Mouse (Mus musculus) ES-E14 (cell line): Measurements from ENCODE around the gene Eps15l1. TPM values are rescaled to one million over a fixed set of nuclear protein-coding genes. Genes with fewer than 3 reads are reported as not detected.

ENCODE experiments used
- DNase-seq: peaks from one replicate; pipeline ENCODE4 v3.0.0-alpha.2; 2013; ENCODE audit warnings: low read depth, low spot score
- H3K27ac ChIP-seq: 2 replicates; pipeline ENCODE4 v1.5.1; 2012; ENCODE audit warnings: low read depth, mild to moderate bottlenecking, low read length, moderate library complexity, mixed read lengths; ENCODE audit not compliant: poor library complexity, insufficient read depth, severe bottlenecking
- H3K36me3 ChIP-seq: 2 replicates; pipeline ENCODE4 v1.6.1; 2012; ENCODE audit warnings: mild to moderate bottlenecking, low read length, moderate library complexity, mixed read lengths; ENCODE audit not compliant: control insufficient read depth, poor library complexity, insufficient read depth, severe bottlenecking
- H3K4me1 ChIP-seq, 2 experiments: fragments of 150-350 bp in 1 of 2; sonication (generic) in 1 of 2; 2 replicates each; pipeline ENCODE4 v1.6.1; 2012; ENCODE audit warnings: low read length in 2 of 2, mild to moderate bottlenecking in 1 of 2, mixed read lengths in 1 of 2; ENCODE audit not compliant: control insufficient read depth in 2 of 2, insufficient read depth in 2 of 2, poor library complexity in 1 of 2
- H3K4me3 ChIP-seq, 2 experiments: fragments of 150-350 bp in 1 of 2; sonication (generic) in 1 of 2; 2 replicates each; pipeline ENCODE4 v1.5.1; 2012; ENCODE audit warnings: low read length in 2 of 2, low read depth in 1 of 2, mild to moderate bottlenecking in 1 of 2, mixed read lengths in 1 of 2; ENCODE audit not compliant: insufficient read depth in 1 of 2, poor library complexity in 1 of 2, severe bottlenecking in 1 of 2
- H3K9ac ChIP-seq: 2 replicates; pipeline ENCODE4 v1.6.1; 2012; ENCODE audit warnings: low read depth, mild to moderate bottlenecking, low read length, mixed read lengths; ENCODE audit not compliant: poor library complexity, insufficient read depth, severe bottlenecking
- H3K9me3 ChIP-seq: fragments of 150-350 bp; sonication (generic); 2 replicates; pipeline ENCODE4 v1.6.1; 2012; ENCODE audit warnings: low read depth, mild to moderate bottlenecking, low read length; ENCODE audit not compliant: control insufficient read depth, insufficient read depth
- CHD2 ChIP-seq: IDR thresholded peaks from 2 replicates; pipeline ENCODE4 v1.6.1; 2014; ENCODE audit warnings: mild to moderate bottlenecking, low read depth, low read length, inconsistent platforms
- HCFC1 ChIP-seq: IDR thresholded peaks from 2 replicates; pipeline ENCODE4 v1.6.1; 2012; ENCODE audit warnings: low read length, inconsistent platforms, borderline replicate concordance; ENCODE audit not compliant: insufficient read depth
- MAFK ChIP-seq: IDR thresholded peaks from 2 replicates; pipeline ENCODE4 v1.6.1; 2014; ENCODE audit warnings: mild to moderate bottlenecking, low read depth, low read length, inconsistent platforms; ENCODE audit not compliant: insufficient read depth
- ZC3H11A ChIP-seq: IDR thresholded peaks from 2 replicates; pipeline ENCODE4 v1.6.1; 2012; ENCODE audit warnings: low read depth, mild to moderate bottlenecking, inconsistent platforms, low read length, borderline replicate concordance
- ZNF384 ChIP-seq: IDR thresholded peaks from 2 replicates; pipeline ENCODE4 v1.6.1; 2012; ENCODE audit warnings: low read depth, low read length, inconsistent platforms
- in situ Hi-C, 2 experiments: fragments of 600-800 bp; cut with MboI; formaldehyde crosslinking; loops; one replicate each; pipeline ENCODE4 v1.15.1; 2025; ENCODE audit warnings: low sequenced_read_pairs in 2 of 2, inconsistent platforms in 1 of 2; ENCODE audit not compliant: unreplicated experiment in 2 of 2
- total RNA-seq: library from RNA; depleted of rRNA; stranded (reverse); fragments of 300-350 nt; gene quantifications from 2 replicates; pipeline ENCODE4 v1.2.3, GENCODE M21; 2012

Gene Eps15l1
- total RNA-seq, 1 experiment, result 41.7 TPM

DNA sequence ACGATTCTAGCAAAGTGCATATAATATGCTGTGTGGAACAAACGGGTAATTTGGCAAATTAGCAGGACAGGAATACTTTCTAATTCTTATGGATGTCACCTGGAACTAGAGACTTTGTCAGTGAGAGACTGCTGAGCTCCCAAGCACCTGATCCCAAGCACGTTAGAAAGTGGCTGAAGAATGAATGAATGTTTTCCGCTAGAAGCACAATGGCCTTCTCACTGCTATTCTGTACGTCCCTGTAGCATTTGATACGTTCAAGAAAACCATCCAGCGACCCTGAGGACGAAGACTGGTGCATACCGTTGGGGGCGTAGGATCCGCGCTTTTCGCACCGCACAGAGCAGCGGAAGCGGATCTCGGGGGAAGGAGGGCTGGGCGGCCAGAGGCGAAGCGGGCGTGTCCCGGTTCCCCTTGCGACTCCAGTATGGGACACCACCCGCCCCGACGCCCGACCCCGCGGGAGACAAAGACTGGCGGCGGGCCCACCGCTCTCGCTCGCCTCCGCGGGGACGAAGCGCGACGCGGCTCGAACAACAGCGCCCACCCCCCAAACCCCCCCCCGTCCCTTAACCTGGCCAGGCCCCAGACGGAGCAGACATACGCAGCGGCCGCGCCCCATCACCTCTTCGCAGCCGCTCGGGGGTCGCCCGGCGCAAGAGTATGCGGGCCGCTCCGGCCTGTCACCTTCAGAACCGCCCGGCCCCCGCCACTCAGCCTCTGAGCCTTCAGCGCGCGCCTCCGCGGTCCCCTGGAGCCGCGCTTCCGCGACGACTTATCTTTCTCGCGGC, 494 bp downstream of the Eps15l1 start:
- TF ChIP-seq ZC3H11A (no peak), MAFK (no peak), CHD2 (no peak), HCFC1 (no peak), ZNF384 (no peak)
- Histone ChIP-seq H3K36me3 (peaks cover 3% of the 10 kb centered on the region; the same call in 1 of the 2 replicates), H3K9ac (peak overlapping the region; percentile 94), H3K9me3 (no peaks in the 10 kb centered on the region), H3K4me1 (peaks cover 2 to 17% of the 10 kb centered on the region in 2 experiments; a peak in 2 of 4 replicates), H3K4me3 (peak overlapping the region; percentile 93 to 94), H3K27ac (peak overlapping the region; percentile 75)
- in situ Hi-C loops, result no loop called here
- DNase-seq, result no peak

DNA sequence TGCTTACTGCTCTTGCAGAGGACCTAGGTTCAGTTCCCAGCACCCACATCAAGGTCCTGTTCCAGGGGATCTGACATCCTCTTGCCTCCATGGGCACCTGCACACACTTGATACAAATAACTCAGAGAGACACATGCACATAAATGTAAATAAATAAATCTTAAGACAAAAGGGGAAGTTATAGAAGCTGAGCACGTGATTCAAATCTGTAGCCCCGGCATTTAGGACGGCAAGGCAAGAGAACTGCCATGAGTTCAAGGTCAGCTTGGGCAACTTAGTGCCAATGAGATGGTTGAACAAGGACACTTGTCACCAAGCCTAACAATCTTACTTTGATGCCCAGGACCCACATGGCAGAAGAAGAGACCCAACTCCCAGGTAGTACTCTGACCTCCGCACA, 3.2 kb downstream of the Eps15l1 start:
- H3K4me1 ChIP-seq, result peaks cover 4 to 26% of the 10 kb centered on the region in 2 experiments; a peak in 2 of 4 replicates

DNA sequence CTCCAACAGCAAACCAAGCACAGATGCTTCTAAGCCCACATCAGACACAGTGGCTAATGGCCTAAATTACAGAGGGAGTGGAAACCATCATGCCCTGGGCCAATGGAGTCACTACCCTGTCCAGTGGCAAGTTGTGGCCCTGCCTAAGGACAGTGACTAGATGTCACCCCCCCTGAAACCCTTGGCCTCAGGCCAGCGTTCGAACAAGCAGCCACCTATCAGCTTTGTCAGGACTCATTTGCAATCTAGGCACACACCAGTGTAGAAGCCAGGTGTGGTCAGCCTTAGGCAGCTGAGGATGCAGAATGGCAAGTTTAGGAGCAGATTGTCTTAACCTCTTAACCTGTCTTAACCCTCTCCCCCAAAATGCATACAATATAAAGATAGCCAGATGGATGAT, 6.0 kb downstream of the Eps15l1 start:
- no peak overlapping the region for H3K27ac ChIP-seq
- no peak for DNase-seq
- no peaks in the 10 kb centered on the region for H3K9me3 ChIP-seq
- no peak for TF ChIP-seq HCFC1
- no peak for TF ChIP-seq ZC3H11A
- no peak for TF ChIP-seq MAFK
- no peak for TF ChIP-seq CHD2
- no peak for TF ChIP-seq ZNF384
- no peak overlapping the region for H3K4me3 ChIP-seq
- peaks cover 2 to 34% of the 10 kb centered on the region in 2 experiments; a peak in 2 of 4 replicates for H3K4me1 ChIP-seq
- peaks cover 11% of the 10 kb centered on the region; the same call in 1 of the 2 replicates for H3K36me3 ChIP-seq
- in situ Hi-C loops, result no loop called here
- no peak overlapping the region; the same call in 1 of the 2 replicates for H3K9ac ChIP-seq

More for the DNA sequence above, 3.2 kb downstream of the Eps15l1 start:
- Histone ChIP-seq H3K9ac (no peak overlapping the region), H3K36me3 (peaks cover 3% of the 10 kb centered on the region; the same call in 1 of the 2 replicates), H3K9me3 (no peaks in the 10 kb centered on the region), H3K4me3 (no peak overlapping the region), H3K27ac (no peak overlapping the region)
- TF ChIP-seq MAFK, result no peak
- no peak for TF ChIP-seq HCFC1
- no peak for TF ChIP-seq CHD2
- TF ChIP-seq ZC3H11A, result no peak
- no peak for TF ChIP-seq ZNF384
- no peak for DNase-seq
- in situ Hi-C loops, result no loop called here

DNA sequence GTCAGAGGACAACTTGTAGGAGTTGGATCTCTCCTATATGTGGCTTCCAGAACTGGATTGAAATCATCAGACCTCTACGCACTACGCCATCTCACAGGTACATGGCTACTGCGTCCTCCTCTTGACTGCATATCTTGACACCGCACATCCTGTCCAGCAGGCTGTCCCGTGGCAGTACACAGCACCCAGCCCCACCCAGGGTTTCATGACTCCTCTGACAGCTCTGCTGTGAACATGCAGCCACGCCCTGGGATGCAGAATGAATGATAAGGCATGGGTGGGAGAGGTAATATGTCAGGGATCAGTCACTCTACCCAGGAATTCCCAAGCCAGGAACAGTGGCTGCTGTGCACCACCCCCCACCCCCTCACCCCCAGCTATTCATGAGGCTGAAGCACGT, 7.4 kb downstream of the Eps15l1 start:
- Histone ChIP-seq H3K4me1 (peaks cover 4 to 36% of the 10 kb centered on the region in 2 experiments; a peak in 2 of 4 replicates), H3K9me3 (no peaks in the 10 kb centered on the region), H3K4me3 (no peak overlapping the region), H3K27ac (no peak overlapping the region), H3K36me3 (peaks cover 9% of the 10 kb centered on the region; the same call in 1 of the 2 replicates), H3K9ac (no peak overlapping the region)
- TF ChIP-seq ZC3H11A (no peak), HCFC1 (no peak), MAFK (no peak), ZNF384 (no peak), CHD2 (no peak)
- no peak for DNase-seq
- in situ Hi-C loops, result no loop called here
